Mouse (Mus musculus) midbrain, embryonic 12.5 days (tissue): ENCODE results near the gene Rnase2b. TPM values are rescaled to one million over a fixed set of nuclear protein-coding genes. Genes with fewer than 3 reads are reported as not detected.
"Not testable (repeated sequence)": the region's sequence is repeated elsewhere in the genome, so short reads cannot be mapped to it uniquely, and the experiment has no call there.

Experiments
- ATAC-seq: fragments of 200-750 bp; cut with Nextera tagmentation; 2 replicates; pipeline ENCODE4 v1.8.0; 2017; ENCODE audit warnings: low read depth, moderate TSS enrichment, moderate library complexity; ENCODE audit not compliant: low FRiP score
- H3K27ac ChIP-seq: fragments of 300-500 bp; sonication (generic); replicated peaks from 2 replicates; pipeline ENCODE4 v1.5.1; 2016; ENCODE audit warnings: mild to moderate bottlenecking
- H3K27me3 ChIP-seq: fragments of 300-500 bp; sonication (generic); 2 replicates; pipeline ENCODE4 v1.6.1; 2016; ENCODE audit warnings: mild to moderate bottlenecking
- H3K36me3 ChIP-seq: fragments of 300-500 bp; sonication (generic); 2 replicates; pipeline ENCODE4 v1.6.1; 2016
- H3K4me1 ChIP-seq: fragments of 300-500 bp; sonication (generic); 2 replicates; pipeline ENCODE4 v1.6.1; 2016
- H3K4me2 ChIP-seq: fragments of 300-500 bp; sonication (generic); replicated peaks from 2 replicates; pipeline ENCODE4 v1.6.1; 2016; ENCODE audit warnings: mild to moderate bottlenecking, moderate library complexity
- H3K4me3 ChIP-seq: fragments of 300-500 bp; sonication (generic); 2 replicates; pipeline ENCODE4 v1.5.1; 2016; ENCODE audit warnings: mild to moderate bottlenecking
- H3K9ac ChIP-seq: fragments of 300-500 bp; sonication (generic); replicated peaks from 2 replicates; pipeline ENCODE4 v1.6.1; 2016; ENCODE audit warnings: mild to moderate bottlenecking, moderate library complexity
- H3K9me3 ChIP-seq: fragments of 300-500 bp; sonication (generic); 2 replicates; pipeline ENCODE4 v1.6.1; 2016; ENCODE audit warnings: mild to moderate bottlenecking
- WGBS: fragments of 180-500 bp; shearing (Covaris S2); methylation state at CpG from one replicate; pipeline ENCODE4 v1.1.7; 2016; 5-methylcytosine and 5-hydroxymethylcytosine counted together
- polyA plus RNA-seq: library from polyadenylated mRNA; unstranded; fragments of >200 nt; fragmentation: Nextera tagmentation; extraction: Ambion mirVana; gene quantifications from 2 replicates; pipeline ENCODE4 v1.2.1, GENCODE M21; 2016

Rnase2b gene
- polyA plus RNA-seq, 1 experiment from 2014 or later, result not detected

- WGBS, result 85% methylated on average over 4 of the region's 4 CpGs
Measured at GRCm38 (mm10) chr14:51156736-51157068, 5.4 kb upstream of the Rnase2b start.

GRCm38 (mm10) chr14:51157072-51157471, 5.0 kb upstream of the Rnase2b start:
- WGBS, result 100% methylated on average over 1 of the region's 1 CpGs
- no peak for ATAC-seq

More at GRCm38 (mm10) chr14:51156736-51157068, 5.4 kb upstream of the Rnase2b start:
- Histone ChIP-seq H3K27ac (no peak overlapping the region), H3K27me3 (no peaks in the 10 kb centered on the region), H3K9me3 (no peaks in the 10 kb centered on the region), H3K9ac (no peak overlapping the region), H3K4me2 (no peak overlapping the region), H3K36me3 (no peaks in the 10 kb centered on the region), H3K4me1 (no peaks in the 10 kb centered on the region), H3K4me3 (no peak overlapping the region)
- no peak for ATAC-seq

DNA sequence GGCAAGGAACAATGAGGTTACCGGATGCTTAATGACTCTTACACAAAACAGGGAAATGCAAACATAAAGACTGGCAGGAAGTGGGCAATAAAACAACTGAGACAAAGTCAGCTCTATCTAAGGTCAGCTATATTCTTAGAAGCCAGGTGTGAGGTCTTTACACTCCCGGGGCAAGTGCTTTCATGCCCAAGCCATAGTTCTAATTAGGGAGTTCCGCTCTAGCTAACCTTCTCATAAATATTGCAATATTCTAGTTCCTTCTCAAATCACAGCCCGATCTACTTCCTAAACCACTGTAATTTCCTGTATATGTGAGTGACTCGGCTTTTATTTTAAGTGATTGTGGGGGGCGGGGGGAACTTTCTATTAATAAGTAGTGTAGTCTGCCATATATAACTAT, 1.3 kb downstream of the Rnase2b start:
- H3K4me3 ChIP-seq, H3K27me3 ChIP-seq, H3K9ac ChIP-seq, H3K4me2 ChIP-seq, H3K36me3 ChIP-seq, H3K4me1 ChIP-seq, H3K9me3 ChIP-seq, ATAC-seq, H3K27ac ChIP-seq: not testable (repeated sequence)
- 96% methylated on average over 6 of the region's 6 CpGs for WGBS

More at GRCm38 (mm10) chr14:51157072-51157471, 5.0 kb upstream of the Rnase2b start:
- Histone ChIP-seq H3K27ac (no peak overlapping the region), H3K27me3 (no peaks in the 10 kb centered on the region), H3K4me2 (no peak overlapping the region), H3K9me3 (no peaks in the 10 kb centered on the region), H3K9ac (no peak overlapping the region), H3K4me1 (no peaks in the 10 kb centered on the region), H3K36me3 (no peaks in the 10 kb centered on the region), H3K4me3 (no peak overlapping the region)

DNA sequence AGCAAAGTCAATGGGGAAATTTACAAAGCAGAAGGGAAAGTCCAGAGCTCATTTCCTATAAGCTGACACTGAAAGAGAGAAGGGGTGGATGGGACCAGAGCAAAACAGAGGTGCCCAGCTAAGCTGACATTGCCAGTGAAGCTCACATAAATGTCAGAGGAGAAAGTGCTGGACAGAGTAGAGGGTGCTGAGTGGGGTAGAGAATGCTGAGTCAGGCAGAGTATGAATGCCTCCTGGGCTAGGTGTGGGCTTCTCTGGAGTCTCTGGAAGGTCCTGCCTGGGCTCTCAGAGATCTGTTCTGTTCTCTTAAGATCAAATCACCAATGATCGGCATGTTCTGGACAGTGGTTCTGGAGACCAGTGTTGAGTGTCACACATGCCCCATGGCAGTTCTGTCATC, 3.4 kb downstream of the Rnase2b start:
- no peaks in the 10 kb centered on the region for H3K4me1 ChIP-seq
- no peaks in the 10 kb centered on the region for H3K36me3 ChIP-seq
- 100% methylated on average over 1 of the region's 1 CpGs for WGBS
- H3K9me3 ChIP-seq, result no peaks in the 10 kb centered on the region
- H3K27me3 ChIP-seq, result no peaks in the 10 kb centered on the region
- H3K4me2 ChIP-seq, result no peak overlapping the region
- no peak for ATAC-seq
- H3K4me3 ChIP-seq, result no peak overlapping the region
- no peak overlapping the region for H3K27ac ChIP-seq
- H3K9ac ChIP-seq, result no peak overlapping the region

DNA sequence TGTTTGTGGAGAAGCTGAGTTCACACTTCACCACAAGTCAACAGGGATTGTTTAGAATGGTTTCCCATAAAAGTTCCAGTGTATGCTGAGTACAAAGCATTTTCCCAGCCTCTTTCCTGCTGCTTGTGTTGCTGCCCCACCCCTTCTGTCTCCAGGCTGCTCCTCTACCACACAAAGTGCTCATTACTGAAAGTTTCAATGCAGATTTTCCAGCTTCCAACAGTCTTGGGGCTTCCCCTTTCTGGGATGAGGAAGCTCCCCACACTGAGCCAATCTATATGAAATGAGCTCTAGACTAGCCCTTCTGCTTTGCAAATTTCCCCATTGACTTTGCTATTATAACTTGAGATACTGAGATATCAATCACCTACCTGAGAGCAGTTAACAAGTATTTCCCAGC, 4.0 kb downstream of the Rnase2b start:
- Histone ChIP-seq H3K4me3 (no peak overlapping the region), H3K4me2 (no peak overlapping the region), H3K27me3 (no peaks in the 10 kb centered on the region), H3K9ac (no peak overlapping the region), H3K4me1 (no peaks in the 10 kb centered on the region), H3K27ac (no peak overlapping the region), H3K9me3 (no peaks in the 10 kb centered on the region), H3K36me3 (no peaks in the 10 kb centered on the region)
- ATAC-seq, result no peak

GRCm38 (mm10) chr14:51172095-51172865, 10.2 kb downstream of the Rnase2b start:
- H3K9me3 ChIP-seq, H3K36me3 ChIP-seq, H3K4me2 ChIP-seq, H3K27me3 ChIP-seq, H3K27ac ChIP-seq, H3K4me3 ChIP-seq, H3K9ac ChIP-seq, H3K4me1 ChIP-seq: not testable (repeated sequence)
- 39% methylated on average over 9 of the region's 9 CpGs for WGBS
- ATAC-seq, result 0 out of 2 replicates have a peak, but pooled peaks have one; percentile 35

DNA sequence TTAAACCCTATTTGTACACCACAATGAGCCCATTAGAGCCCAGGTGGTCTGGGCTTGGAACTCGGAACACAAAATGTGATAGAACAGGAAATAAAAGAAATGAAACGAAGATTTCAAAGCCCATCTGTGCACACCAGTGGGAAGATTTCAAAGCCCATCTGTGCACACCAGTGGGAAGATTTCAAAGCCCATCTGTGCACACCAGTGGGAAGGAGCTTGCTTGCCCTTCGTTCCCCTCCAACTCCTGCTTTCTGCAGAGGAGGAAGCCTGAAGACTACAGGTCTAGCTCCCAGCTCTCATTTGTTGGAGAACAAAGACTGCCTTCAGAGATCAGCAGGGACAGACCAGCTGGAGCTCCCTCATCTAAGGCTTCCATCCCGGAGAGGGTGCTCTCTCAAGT, 10.9 kb downstream of the Rnase2b start:
- H3K9ac ChIP-seq, H3K27me3 ChIP-seq, H3K4me3 ChIP-seq, H3K27ac ChIP-seq, H3K9me3 ChIP-seq, H3K36me3 ChIP-seq, H3K4me1 ChIP-seq, H3K4me2 ChIP-seq, ATAC-seq: not testable (repeated sequence)
- 54% methylated on average over 4 of the region's 4 CpGs for WGBS

DNA sequence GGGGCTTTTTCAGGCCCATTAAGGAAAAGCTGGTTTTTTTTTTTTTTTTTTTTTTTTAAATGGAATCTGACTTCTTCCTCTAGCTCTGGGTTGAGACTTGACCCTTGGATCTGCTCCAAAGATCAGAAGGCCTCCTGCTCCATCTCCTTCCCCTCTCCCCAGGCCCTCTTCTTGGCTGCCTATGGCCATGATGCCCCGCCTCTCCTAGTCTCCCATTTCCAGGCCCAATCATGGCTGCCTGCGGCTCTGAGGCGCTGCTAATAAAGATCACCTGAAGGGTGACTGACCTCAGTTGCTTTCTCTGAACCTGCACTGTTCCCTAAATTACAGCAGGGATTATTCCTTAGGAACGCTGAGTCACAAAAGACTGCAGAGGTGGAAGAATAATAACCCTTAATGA, 11.8 kb downstream of the Rnase2b start:
- 76% methylated on average over 4 of the region's 4 CpGs for WGBS
- Histone ChIP-seq H3K4me3 (no peak overlapping the region), H3K9me3 (no peaks in the 10 kb centered on the region), H3K27me3 (no peaks in the 10 kb centered on the region), H3K27ac (no peak overlapping the region), H3K4me2 (no peak overlapping the region), H3K9ac (no peak overlapping the region), H3K36me3 (no peaks in the 10 kb centered on the region), H3K4me1 (no peaks in the 10 kb centered on the region)
- no peak for ATAC-seq

GRCm38 (mm10) chr14:51181051-51181450, 19.0 kb downstream of the Rnase2b start:
- not testable (repeated sequence) for H3K4me2 ChIP-seq, H3K36me3 ChIP-seq, ATAC-seq, H3K4me3 ChIP-seq, H3K4me1 ChIP-seq, H3K9me3 ChIP-seq, H3K27ac ChIP-seq, H3K9ac ChIP-seq, H3K27me3 ChIP-seq
- 88% methylated on average over 2 of the region's 2 CpGs for whole genome bisulfite sequencing

GRCm38 (mm10) chr14:51195681-51196080, 33.6 kb downstream of the Rnase2b start:
- WGBS, result 97% methylated on average over 4 of the region's 4 CpGs
- H3K36me3 ChIP-seq, result no peaks in the 10 kb centered on the region
- no peak overlapping the region for H3K4me2 ChIP-seq
- H3K9me3 ChIP-seq, result no peaks in the 10 kb centered on the region
- no peak overlapping the region for H3K27ac ChIP-seq
- ATAC-seq, result no peak
- H3K9ac ChIP-seq, result no peak overlapping the region
- no peaks in the 10 kb centered on the region for H3K4me1 ChIP-seq
- no peaks in the 10 kb centered on the region for H3K27me3 ChIP-seq
- no peak overlapping the region for H3K4me3 ChIP-seq

DNA sequence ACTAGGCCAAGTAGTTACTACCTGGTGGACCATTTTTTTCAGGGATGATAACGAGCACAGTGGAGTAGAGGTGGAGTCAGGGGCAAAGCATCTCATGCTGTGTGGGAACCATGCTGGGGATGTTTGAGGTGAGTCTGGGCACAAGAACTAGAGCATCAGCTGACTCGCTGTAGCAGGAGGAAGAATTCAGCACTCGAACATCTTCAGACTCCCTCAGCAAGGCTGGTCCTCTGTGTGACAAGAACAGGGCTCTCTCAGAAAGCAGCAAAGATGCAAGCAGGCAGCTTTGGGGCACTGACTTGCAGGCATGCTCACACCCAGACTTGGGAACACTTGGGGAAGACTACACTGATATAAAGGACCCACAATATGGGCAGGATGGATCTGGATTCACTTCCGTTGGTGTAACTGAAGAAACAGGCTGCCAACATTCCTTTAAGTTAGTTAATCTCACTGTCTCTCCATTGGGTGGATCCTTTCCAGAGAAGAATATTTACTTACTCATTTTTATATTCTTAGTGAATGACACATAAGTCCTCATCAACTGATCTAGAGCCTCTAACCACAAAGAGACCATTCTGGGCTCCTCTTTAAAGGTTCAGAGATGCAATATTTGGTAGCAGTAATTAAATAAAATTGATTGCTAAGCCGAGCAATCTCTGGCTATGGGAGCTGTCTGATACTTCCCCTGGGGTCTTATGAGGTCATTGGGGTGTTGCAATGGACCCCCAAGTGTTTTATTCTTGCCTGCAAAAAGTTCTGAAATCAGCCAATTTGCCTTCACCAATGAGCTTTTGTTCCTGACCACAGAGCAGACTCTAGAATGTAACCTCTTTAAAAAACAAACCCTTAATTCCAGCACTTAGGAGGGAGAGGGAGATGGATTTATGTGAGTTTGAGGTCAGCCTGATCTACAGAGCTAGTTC, 37.3 kb downstream of the Rnase2b start, which contains the start of gene Ang2:
TSS of gene Ang2 (minus strand) at position 51 of the 926 bp plus-strand sequence.
- WGBS, result 84% methylated on average over 5 of the region's 5 CpGs
- H3K9me3 ChIP-seq, result no peaks in the 10 kb centered on the region
- H3K36me3 ChIP-seq, result no peaks in the 10 kb centered on the region
- H3K27ac ChIP-seq, result no peak within 1 kb of the TSS
- no peak within 1 kb of the TSS for H3K4me2 ChIP-seq
- H3K4me3 ChIP-seq, result no peak within 1 kb of the TSS
- ATAC-seq, result no peak
- no peak within 1 kb of the TSS for H3K9ac ChIP-seq
- no peaks in the 10 kb centered on the region for H3K4me1 ChIP-seq
- H3K27me3 ChIP-seq, result no peaks in the 10 kb centered on the region

- 97% methylated on average over 2 of the region's 2 CpGs for WGBS
- no peaks in the 10 kb centered on the region for H3K4me1 ChIP-seq
Measured at GRCm38 (mm10) chr14:51200054-51200453, 38.0 kb downstream of the Rnase2b start.

More at GRCm38 (mm10) chr14:51200054-51200453, 38.0 kb downstream of the Rnase2b start:
- no peak for ATAC-seq
- Histone ChIP-seq H3K27me3 (no peaks in the 10 kb centered on the region), H3K27ac (no peak overlapping the region), H3K9me3 (no peaks in the 10 kb centered on the region), H3K36me3 (no peaks in the 10 kb centered on the region), H3K4me2 (no peak overlapping the region), H3K9ac (no peak overlapping the region), H3K4me3 (no peak overlapping the region)
